Mouse (Mus musculus) limb, embryonic 15.5 days (tissue): Measurements from ENCODE around the gene Ttc16. TPM values are rescaled to one million over a fixed set of nuclear protein-coding genes. Genes with fewer than 3 reads are reported as not detected.

Source experiments
- ATAC-seq: fragments of 200-750 bp; cut with Nextera tagmentation; 2 replicates; pipeline ENCODE4 v1.8.0; 2017; ENCODE audit warnings: low read depth, moderate TSS enrichment; ENCODE audit not compliant: insufficient number of reproducible peaks, low FRiP score, low TSS enrichment
- H3K27ac ChIP-seq: fragments of 300-500 bp; sonication (generic); 2 replicates; pipeline ENCODE4 v1.5.1; 2015; ENCODE audit warnings: moderate library complexity, mild to moderate bottlenecking, inconsistent platforms
- H3K27me3 ChIP-seq: fragments of 300-500 bp; sonication (generic); 2 replicates; pipeline ENCODE4 v1.6.1; 2015; ENCODE audit warnings: inconsistent platforms
- H3K36me3 ChIP-seq: fragments of 300-500 bp; sonication (generic); 2 replicates; pipeline ENCODE4 v1.6.1; 2015; ENCODE audit warnings: inconsistent platforms
- H3K4me1 ChIP-seq: fragments of 300-500 bp; sonication (generic); 2 replicates; pipeline ENCODE4 v1.6.1; 2015; ENCODE audit warnings: inconsistent platforms
- H3K4me2 ChIP-seq: fragments of 300-500 bp; sonication (generic); 2 replicates; pipeline ENCODE4 v1.6.1; 2015; ENCODE audit warnings: mild to moderate bottlenecking, inconsistent platforms
- H3K4me3 ChIP-seq: fragments of 300-500 bp; sonication (generic); 2 replicates; pipeline ENCODE4 v1.5.1; 2015; ENCODE audit warnings: mild to moderate bottlenecking, inconsistent platforms
- H3K9ac ChIP-seq: fragments of 300-500 bp; sonication (generic); 2 replicates; pipeline ENCODE4 v1.6.1; 2015; ENCODE audit warnings: inconsistent platforms
- H3K9me3 ChIP-seq: fragments of 300-500 bp; sonication (generic); 2 replicates; pipeline ENCODE4 v1.6.1; 2016; ENCODE audit warnings: inconsistent platforms
- WGBS: fragments of 180-500 bp; shearing (Covaris S2); methylation state at CpG from one replicate; pipeline ENCODE4 v1.1.7; 2015; 5-methylcytosine and 5-hydroxymethylcytosine counted together
- polyA plus RNA-seq: library from polyadenylated mRNA; unstranded; fragments of >200 nt; fragmentation: Nextera tagmentation; extraction: Ambion mirVana; gene quantifications from 2 replicates; pipeline ENCODE4 v1.2.1, GENCODE M21; 2015

Ttc16 gene
- polyA plus RNA-seq, 1 experiment from 2014 or later = 0.13 TPM

DNA sequence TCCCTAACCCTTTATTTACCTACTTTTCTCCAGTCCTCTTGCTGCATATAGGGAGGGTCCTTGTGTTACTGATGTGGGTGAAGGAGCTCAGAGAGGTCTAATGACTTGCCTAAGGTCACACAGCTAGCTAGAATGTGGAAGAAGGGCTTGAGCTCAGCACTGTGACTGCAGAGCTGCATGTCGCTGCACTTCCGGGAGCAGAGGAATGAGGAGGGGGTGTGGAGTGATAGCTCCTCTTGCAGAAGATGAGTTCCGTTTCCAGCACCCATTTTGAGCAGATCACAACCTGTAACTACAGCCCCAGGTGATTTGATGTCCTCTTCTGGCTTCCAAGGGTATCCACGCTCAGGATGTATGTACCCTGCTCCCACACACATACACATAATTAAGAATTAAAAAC lies 51.3 kb downstream of the Ttc16 start:
- no peak for ATAC-seq
- no peak overlapping the region for H3K4me3 ChIP-seq
- no peak overlapping the region for H3K4me2 ChIP-seq
- no peaks in the 10 kb centered on the region for H3K27me3 ChIP-seq
- no peaks in the 10 kb centered on the region for H3K9me3 ChIP-seq
- no peak overlapping the region for H3K9ac ChIP-seq
- no peak overlapping the region for H3K27ac ChIP-seq
- H3K4me1 ChIP-seq = peaks cover 37% of the 10 kb centered on the region
- 75% methylated on average over 4 of the region's 4 CpGs for WGBS
- H3K36me3 ChIP-seq = no peaks in the 10 kb centered on the region

- Histone ChIP-seq H3K9ac (no peak overlapping the region), H3K4me3 (no peak overlapping the region), H3K4me1 (peaks cover 27% of the 10 kb centered on the region), H3K4me2 (no peak overlapping the region), H3K9me3 (no peaks in the 10 kb centered on the region), H3K27me3 (no peaks in the 10 kb centered on the region), H3K36me3 (no peaks in the 10 kb centered on the region), H3K27ac (no peak overlapping the region)
- 60% methylated on average over 3 of the region's 3 CpGs for WGBS
- ATAC-seq = no peak
These were observed 52.9 kb downstream of the Ttc16 start for GRCm38 (mm10) chr2:32722581-32722980.

GRCm38 (mm10) chr2:32722046-32722445 lies 53.4 kb downstream of the Ttc16 start:
- H3K4me3 ChIP-seq = peak overlapping the region; percentile 9; the same call in 1 of the 2 replicates
- H3K36me3 ChIP-seq = no peaks in the 10 kb centered on the region
- peaks cover 23% of the 10 kb centered on the region for H3K4me1 ChIP-seq
- H3K27ac ChIP-seq = no peak overlapping the region
- no peak overlapping the region for H3K9ac ChIP-seq
- ATAC-seq = no peak
- no peaks in the 10 kb centered on the region for H3K9me3 ChIP-seq
- H3K27me3 ChIP-seq = no peaks in the 10 kb centered on the region
- 50% methylated on average over 6 of the region's 6 CpGs for WGBS
- 0 out of 2 replicates have a peak overlapping the region, but pooled peaks have one; percentile 13 for H3K4me2 ChIP-seq

DNA sequence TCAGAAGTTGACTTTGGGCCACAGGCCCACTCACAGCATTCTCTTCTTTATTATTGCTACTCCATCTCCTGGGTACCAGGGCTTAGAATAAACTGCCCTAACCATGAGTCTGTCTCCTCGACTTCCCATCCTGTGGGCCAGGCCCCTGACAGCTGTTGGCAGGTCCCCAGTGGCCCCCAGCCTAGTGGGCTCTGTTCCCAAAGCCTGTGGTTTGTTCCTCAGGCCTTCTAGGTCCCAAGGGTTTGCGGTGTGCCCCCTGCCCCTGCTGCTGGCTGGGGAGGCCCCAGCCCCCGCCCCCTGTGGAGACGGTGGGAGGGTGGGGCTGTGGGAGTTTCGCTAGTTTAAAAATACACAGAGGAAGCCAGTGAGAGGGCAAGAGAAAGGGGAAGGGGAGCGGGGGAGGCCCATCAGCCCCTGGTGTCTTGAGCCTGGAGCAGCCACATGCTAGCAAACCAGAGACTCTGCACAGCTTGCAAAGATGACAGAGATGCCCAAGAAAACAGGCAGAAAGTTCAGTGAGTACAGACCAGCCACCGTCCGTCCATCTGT lies 54.7 kb downstream of the Ttc16 start, which contains the start of gene Sh2d3c:
Gene Sh2d3c, plus strand, starts transcription at position 375 of the 549 bp plus-strand sequence.
- H3K9ac ChIP-seq = no peak within 1 kb of the TSS
- H3K36me3 ChIP-seq = no peaks in the 10 kb centered on the region
- 0 out of 2 replicates have a peak, but pooled peaks have one; percentile 7 for ATAC-seq
- peak within 1 kb of the TSS; percentile 63 for H3K27ac ChIP-seq
- peak within 1 kb of the TSS; percentile 9 for H3K4me3 ChIP-seq
- no peaks in the 10 kb centered on the region for H3K9me3 ChIP-seq
- H3K4me1 ChIP-seq = peaks cover 22% of the 10 kb centered on the region
- WGBS = 35% methylated on average over 8 of the region's 8 CpGs
- H3K27me3 ChIP-seq = no peaks in the 10 kb centered on the region
- peak within 1 kb of the TSS; percentile 22 for H3K4me2 ChIP-seq

DNA sequence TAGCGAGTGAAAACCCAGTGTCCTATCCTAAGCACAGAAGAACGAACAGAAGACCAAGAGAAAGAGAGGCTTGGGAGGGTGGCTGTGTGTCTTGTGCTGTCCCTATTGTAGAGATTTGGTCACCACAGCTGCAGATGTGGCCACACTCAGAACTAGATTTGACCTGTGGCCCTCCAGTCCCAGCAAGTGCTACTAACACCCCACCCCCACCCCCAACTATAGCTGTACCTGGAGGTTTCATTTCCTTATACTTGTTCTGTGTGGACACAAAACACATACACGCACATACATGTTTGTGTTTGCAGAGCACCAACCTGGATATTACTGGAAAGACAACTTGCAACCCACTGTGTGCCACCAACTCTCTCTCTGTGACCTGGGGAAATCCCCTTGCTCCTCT lies 55.4 kb downstream of the Ttc16 start:
- WGBS = 87% methylated on average over 3 of the region's 3 CpGs
- Histone ChIP-seq H3K36me3 (no peaks in the 10 kb centered on the region), H3K9ac (no peak overlapping the region), H3K4me3 (no peak overlapping the region), H3K27ac (no peak overlapping the region), H3K27me3 (no peaks in the 10 kb centered on the region), H3K4me2 (no peak overlapping the region), H3K4me1 (peaks cover 25% of the 10 kb centered on the region), H3K9me3 (no peaks in the 10 kb centered on the region)
- no peak for ATAC-seq

- Histone ChIP-seq H3K9me3 (no peaks in the 10 kb centered on the region), H3K4me1 (peaks cover 38% of the 10 kb centered on the region), H3K9ac (no peak overlapping the region), H3K36me3 (no peaks in the 10 kb centered on the region), H3K4me3 (no peak overlapping the region), H3K4me2 (no peak overlapping the region), H3K27ac (peak overlapping the region; percentile 40), H3K27me3 (no peaks in the 10 kb centered on the region)
- peak; percentile 58; the same call in 1 of the 2 replicates for ATAC-seq
- WGBS = 52% methylated on average over 9 of the region's 9 CpGs
These were observed 56.7 kb downstream of the Ttc16 start for GRCm38 (mm10) chr2:32718761-32719160.

DNA sequence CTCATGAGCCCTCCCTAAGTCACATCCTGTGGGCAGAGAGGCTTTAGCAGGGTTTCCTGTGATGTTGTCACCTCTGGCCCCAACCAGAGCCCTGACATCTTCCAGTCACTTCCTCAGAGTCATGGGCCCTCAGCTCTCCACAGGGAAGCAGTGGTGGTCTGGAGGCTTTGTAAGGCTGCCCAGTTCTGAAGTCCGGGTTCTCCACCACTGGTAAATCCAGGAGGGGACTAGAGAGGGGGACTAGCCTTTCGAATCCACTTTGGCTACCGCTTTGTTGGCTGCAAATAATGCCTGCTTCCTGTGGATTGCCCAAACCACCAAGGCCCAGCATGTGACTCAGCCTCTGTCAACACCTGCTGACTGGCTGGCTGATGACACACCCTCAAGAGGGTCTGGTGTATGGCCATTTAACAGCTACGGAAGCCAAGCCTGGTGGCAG lies 60.4 kb downstream of the Ttc16 start:
- Histone ChIP-seq H3K27me3 (no peaks in the 10 kb centered on the region), H3K9me3 (no peaks in the 10 kb centered on the region), H3K9ac (no peak overlapping the region), H3K36me3 (peaks cover 13% of the 10 kb centered on the region), H3K27ac (peak overlapping the region; percentile 54), H3K4me2 (no peak overlapping the region), H3K4me3 (no peak overlapping the region), H3K4me1 (peaks cover 32% of the 10 kb centered on the region)
- WGBS = 55% methylated on average over 4 of the region's 4 CpGs
- no peak for ATAC-seq

- no peak for ATAC-seq
- H3K4me3 ChIP-seq = no peak overlapping the region
These were observed 61.1 kb downstream of the Ttc16 start for GRCm38 (mm10) chr2:32714117-32714986.

DNA sequence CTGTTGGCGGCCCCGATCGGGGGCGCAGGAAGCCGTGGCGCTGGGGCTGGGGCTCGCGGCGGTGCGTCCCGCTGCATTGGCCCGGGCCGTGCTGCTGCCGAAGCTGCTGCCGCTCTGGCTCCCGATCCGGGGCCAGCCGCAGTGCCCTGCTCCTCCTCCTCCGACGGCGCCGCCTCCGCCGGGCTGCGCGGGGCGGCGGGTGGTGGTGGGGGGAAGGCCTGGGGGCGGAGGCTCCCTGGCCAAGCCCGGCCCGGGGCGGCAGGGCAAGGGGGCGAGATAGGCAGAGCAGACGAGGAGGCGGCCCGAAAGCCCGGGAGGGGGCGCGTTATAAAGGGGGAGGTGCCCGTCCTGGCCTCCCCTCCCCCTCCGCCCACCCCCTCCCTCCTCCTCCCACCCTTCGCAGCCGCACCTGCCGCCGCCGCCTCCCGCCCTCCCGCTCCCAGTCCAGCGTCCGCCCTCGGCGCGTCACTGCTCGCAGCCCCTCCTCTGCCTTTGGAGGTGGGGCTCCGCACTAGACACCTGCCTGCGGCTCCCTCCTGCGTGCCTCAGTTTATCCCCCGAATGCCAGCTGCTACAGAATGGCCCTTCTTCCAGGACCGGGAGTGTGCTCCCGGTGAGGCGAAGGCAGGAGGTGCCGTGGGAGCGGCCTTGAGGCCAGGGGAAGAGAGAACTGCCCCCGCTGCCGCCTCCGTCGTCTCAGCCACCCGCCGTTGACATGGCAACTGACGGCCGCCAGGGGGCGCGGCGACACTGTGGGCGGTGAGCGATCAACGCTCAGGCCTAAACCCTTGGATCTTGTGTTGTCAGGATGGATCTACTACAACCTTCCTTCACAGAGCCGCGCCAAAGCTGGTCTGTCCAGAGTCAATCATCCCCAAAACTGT lies 62.3 kb downstream of the Ttc16 start, which contains the start of gene Cdk9:
Gene Cdk9, minus strand, starts transcription at position 143 of the 884 bp plus-strand sequence.
- H3K4me3 ChIP-seq = peak within 1 kb of the TSS; percentile 91
- H3K4me2 ChIP-seq = peak within 1 kb of the TSS; percentile 81
- H3K9me3 ChIP-seq = no peaks in the 10 kb centered on the region
- peak; percentile 88 for ATAC-seq
- H3K36me3 ChIP-seq = peaks cover 30% of the 10 kb centered on the region
- peak within 1 kb of the TSS; percentile 82 for H3K9ac ChIP-seq
- WGBS = under 1% methylated on average over 43 of the region's 79 CpGs
- peaks cover 33% of the 10 kb centered on the region for H3K4me1 ChIP-seq
- peak within 1 kb of the TSS; percentile 99 for H3K27ac ChIP-seq
- no peaks in the 10 kb centered on the region for H3K27me3 ChIP-seq

More at GRCm38 (mm10) chr2:32714117-32714986, 61.1 kb downstream of the Ttc16 start:
- no peak overlapping the region for H3K9ac ChIP-seq
- no peaks in the 10 kb centered on the region for H3K27me3 ChIP-seq
- H3K36me3 ChIP-seq = peaks cover 20% of the 10 kb centered on the region
- WGBS = 48% methylated on average over 11 of the region's 11 CpGs
- peak overlapping the region; percentile 99 for H3K27ac ChIP-seq
- peaks cover 32% of the 10 kb centered on the region for H3K4me1 ChIP-seq
- peak overlapping the region; percentile 81; the same call in 1 of the 2 replicates for H3K4me2 ChIP-seq
- no peaks in the 10 kb centered on the region for H3K9me3 ChIP-seq

GRCm38 (mm10) chr2:32712586-32712933 lies 62.9 kb downstream of the Ttc16 start:
- Histone ChIP-seq H3K36me3 (peaks cover 36% of the 10 kb centered on the region), H3K4me1 (peaks cover 33% of the 10 kb centered on the region), H3K4me2 (peak overlapping the region; percentile 81), H3K9ac (peak overlapping the region; percentile 82), H3K9me3 (no peaks in the 10 kb centered on the region), H3K27me3 (no peaks in the 10 kb centered on the region), H3K27ac (peak overlapping the region; percentile 99), H3K4me3 (peak overlapping the region; percentile 91)
- ATAC-seq = peak; percentile 86
- WGBS = 0% methylated on average over 39 of the region's 44 CpGs

GRCm38 (mm10) chr2:32712108-32712551 lies 63.3 kb downstream of the Ttc16 start:
- H3K4me2 ChIP-seq = peak overlapping the region; percentile 81
- H3K36me3 ChIP-seq = peaks cover 39% of the 10 kb centered on the region
- H3K4me1 ChIP-seq = peaks cover 33% of the 10 kb centered on the region
- H3K27me3 ChIP-seq = no peaks in the 10 kb centered on the region
- H3K27ac ChIP-seq = peak overlapping the region; percentile 99
- peak overlapping the region; percentile 82 for H3K9ac ChIP-seq
- ATAC-seq = peak; percentile 59
- H3K4me3 ChIP-seq = peak overlapping the region; percentile 91
- WGBS = under 1% methylated on average over 41 of the region's 41 CpGs
- no peaks in the 10 kb centered on the region for H3K9me3 ChIP-seq
